8 mouse cellular contexts compared by ENCODE assay signal in the genomic region with DNA sequence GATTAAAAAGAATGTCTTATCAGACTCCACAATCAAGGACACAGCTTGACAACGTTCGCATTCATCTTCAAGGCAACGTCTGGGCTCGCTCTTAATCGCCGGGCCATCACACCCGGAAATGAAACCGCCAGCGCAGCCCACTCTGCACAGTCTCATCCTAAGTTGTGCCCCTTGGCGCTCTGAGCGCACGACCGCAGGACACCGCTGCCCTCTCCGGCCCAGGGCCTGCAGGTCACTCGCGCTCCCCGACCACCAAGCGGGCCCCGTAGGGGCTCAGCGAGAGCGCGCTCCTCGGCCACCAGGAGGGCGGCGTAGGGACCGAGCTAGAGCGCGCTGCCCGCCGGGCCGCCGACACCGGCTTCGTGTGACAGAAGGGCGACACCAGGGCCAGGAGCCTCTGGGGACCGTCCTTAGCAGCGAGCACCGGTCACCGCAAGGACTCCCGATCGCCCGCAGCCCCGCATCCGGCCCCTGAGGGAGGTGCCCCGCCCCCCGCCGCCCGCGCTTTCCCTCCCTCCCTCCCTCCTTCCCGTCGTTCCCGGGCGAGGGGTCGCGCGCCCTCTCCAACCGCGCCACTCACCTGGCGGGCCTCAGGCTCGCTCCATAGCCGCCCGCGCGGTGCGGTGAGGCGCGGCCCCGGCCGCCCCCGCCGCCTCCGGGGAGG. TPM values are rescaled to one million over a fixed set of nuclear protein-coding genes. Genes with fewer than 3 reads are reported as not detected.
DNase-seq lines count a peak whose midpoint lies in the region; ATAC-seq and TF ChIP-seq lines count a peak whose summit lies in the region.

No protein-coding gene starts in this region.

- peak overlapping the region; percentile 60 for H3K4me2 ChIP-seq in hindbrain, postnatal 0 days (ENCODE audit: low read depth, low read length)
- peak overlapping the region; percentile 69 for H3K4me2 ChIP-seq in liver, embryonic 11.5 days
- H3K4me2 ChIP-seq in midbrain, postnatal 0 days (ENCODE audit: low read depth, low read length, poor library complexity, severe bottlenecking), result peak overlapping the region; percentile 71

- WGBS in hindbrain, postnatal 0 days, result 1% methylated on average over 52 of the region's 73 CpGs
- under 1% methylated on average over 60 of the region's 73 CpGs for WGBS in liver, embryonic 11.5 days
- WGBS in midbrain, postnatal 0 days, result under 1% methylated on average over 40 of the region's 73 CpGs

- peak; percentile 89 for ATAC-seq in hindbrain, postnatal 0 days
- peak; percentile 32 for ATAC-seq in liver, embryonic 11.5 days (replicated peaks; ENCODE audit: low FRiP score)
- ATAC-seq in midbrain, postnatal 0 days (ENCODE audit: low FRiP score), result peak; percentile 86

- no peaks in the 10 kb centered on the region for H3K27me3 ChIP-seq in hindbrain, postnatal 0 days (ENCODE audit: insufficient read depth, low read length)
- no peaks in the 10 kb centered on the region for H3K27me3 ChIP-seq in liver, embryonic 11.5 days (replicated peaks; ENCODE audit: control insufficient read depth, insufficient read depth, low read length)
- H3K27me3 ChIP-seq in midbrain, postnatal 0 days (ENCODE audit: insufficient read depth, low read length), result no peaks in the 10 kb centered on the region
- H3K27me3 ChIP-seq in splenic B cell, adult 2 months (ENCODE audit: control insufficient read depth, insufficient read depth, low read length, poor library complexity, severe bottlenecking), result no peaks in the 10 kb centered on the region

- TF ChIP-seq CTCF in hindbrain, postnatal 0 days (IDR thresholded peaks at IDR 0.05; ENCODE audit: low read depth), result no peak
- TF ChIP-seq CTCF in midbrain, postnatal 0 days (IDR thresholded peaks at IDR 0.05), result peak; percentile 37

- H3K4me3 ChIP-seq in hindbrain, postnatal 0 days (ENCODE audit: low read length), result peak overlapping the region; percentile 88
- peak overlapping the region; percentile 77 for H3K4me3 ChIP-seq in liver, embryonic 11.5 days (ENCODE audit: low read depth, low read length)
- peak overlapping the region; percentile 86 for H3K4me3 ChIP-seq in midbrain, postnatal 0 days (ENCODE audit: low read depth, low read length)

- H3K9ac ChIP-seq in hindbrain, postnatal 0 days (replicated peaks; ENCODE audit: low read length), result peak overlapping the region; percentile 82
- H3K9ac ChIP-seq in liver, embryonic 11.5 days (ENCODE audit: low read depth, low read length), result peak overlapping the region; percentile 78
- H3K9ac ChIP-seq in midbrain, postnatal 0 days (replicated peaks; ENCODE audit: low read length, poor library complexity, severe bottlenecking), result peak overlapping the region; percentile 90

- H3K9me3 ChIP-seq in hindbrain, postnatal 0 days (ENCODE audit: low read length), result no peaks in the 10 kb centered on the region
- H3K9me3 ChIP-seq in liver, embryonic 11.5 days (ENCODE audit: control insufficient read depth, low read length), result no peaks in the 10 kb centered on the region
- H3K9me3 ChIP-seq in midbrain, postnatal 0 days (ENCODE audit: low read length), result no peaks in the 10 kb centered on the region

- peak; percentile 8 to 64 for DNase-seq in urinary bladder, adult 18-20 months (ENCODE audit: low spot score in 2 of 2)
- no peak for DNase-seq in urinary bladder, postnatal 10 days (ENCODE audit: low spot score)
- peak; percentile 54 for DNase-seq in cerebellum, adult 8-10 months
- DNase-seq in frontal cortex, postnatal 36 days (ENCODE audit: low spot score in 2 of 2), result peak; percentile 33 to 46
- peak; percentile 68 for DNase-seq in hindbrain, postnatal 0 days (ENCODE audit: low spot score)
- no peak for DNase-seq in liver, embryonic 11.5 days (ENCODE audit: low spot score)
- peak; percentile 57 for DNase-seq in midbrain, postnatal 0 days (ENCODE audit: low spot score)
- DNase-seq in splenic B cell, adult 2 months (ENCODE audit: low read depth, low spot score), result peak; percentile 69

- 0 out of 2 replicates have a peak, but pooled peaks cover 3% of the 10 kb centered on the region for H3K4me1 ChIP-seq in hindbrain, postnatal 0 days (ENCODE audit: insufficient read depth, low read length)
- peaks cover 21% of the 10 kb centered on the region for H3K4me1 ChIP-seq in liver, embryonic 11.5 days (replicated peaks; ENCODE audit: control insufficient read depth, insufficient read depth, low read length)
- 0 out of 2 replicates have a peak, but pooled peaks cover 3% of the 10 kb centered on the region for H3K4me1 ChIP-seq in midbrain, postnatal 0 days (ENCODE audit: insufficient read depth, low read length)

- H3K27ac ChIP-seq in hindbrain, postnatal 0 days, result peak overlapping the region; percentile 93
- H3K27ac ChIP-seq in liver, embryonic 11.5 days (ENCODE audit: low read depth, low read length), result peak overlapping the region; percentile 95
- H3K27ac ChIP-seq in midbrain, postnatal 0 days (ENCODE audit: low read depth, low read length), result peak overlapping the region; percentile 92

- no peaks in the 10 kb centered on the region for H3K36me3 ChIP-seq in hindbrain, postnatal 0 days (ENCODE audit: insufficient read depth, low read length)
- H3K36me3 ChIP-seq in liver, embryonic 11.5 days (ENCODE audit: control insufficient read depth, insufficient read depth, low read length), result no peaks in the 10 kb centered on the region
- H3K36me3 ChIP-seq in midbrain, postnatal 0 days (ENCODE audit: insufficient read depth, low read length), result no peaks in the 10 kb centered on the region
- H3K36me3 ChIP-seq in splenic B cell, adult 2 months (ENCODE audit: control insufficient read depth, insufficient read depth, low read length, poor library complexity, severe bottlenecking), result no peaks in the 10 kb centered on the region

RNA-seq across cellular contexts. Expression of gene Fam20b, which starts 0.5 kb away (rescaled TPM):
- 53.7 TPM in 2 replicates for total RNA-seq in hindbrain, postnatal 0 days (2014; rRNA removed)
- 27.7 and 29.6 TPM in 2 replicates for polyA plus RNA-seq in hindbrain, postnatal 0 days (2015; fragmentation: Nextera tagmentation; extraction: Ambion mirVana)
- polyA plus RNA-seq in liver, embryonic 11.5 days (2014; fragmentation: Nextera tagmentation; extraction: Ambion mirVana), result 22.1 and 22.2 TPM in 2 replicates
- total RNA-seq in midbrain, postnatal 0 days (2014; rRNA removed), result 69.9 and 74.3 TPM in 2 replicates
- 30.0 and 32.3 TPM in 2 replicates for polyA plus RNA-seq in midbrain, postnatal 0 days (2015; fragmentation: Nextera tagmentation; extraction: Ambion mirVana)

RNA-seq across cellular contexts. Expression of gene Tor3a, which starts 44.3 kb away (rescaled TPM):
- 2.4 and 5.6 TPM in 2 replicates for total RNA-seq in hindbrain, postnatal 0 days (2014; rRNA removed)
- 3.0 and 4.3 TPM in 2 replicates for polyA plus RNA-seq in hindbrain, postnatal 0 days (2015; fragmentation: Nextera tagmentation; extraction: Ambion mirVana)
- 4.0 and 4.3 TPM in 2 replicates for polyA plus RNA-seq in liver, embryonic 11.5 days (2014; fragmentation: Nextera tagmentation; extraction: Ambion mirVana)
- total RNA-seq in midbrain, postnatal 0 days (2014; rRNA removed), result 2.6 and 3.3 TPM in 2 replicates
- polyA plus RNA-seq in midbrain, postnatal 0 days (2015; fragmentation: Nextera tagmentation; extraction: Ambion mirVana), result 3.1 and 3.5 TPM in 2 replicates

Comparison
In these comparisons a context has a peak if more than half of its experiments do, and no peak if none do; other contexts are left out.
1. DNase-seq: peak in urinary bladder, adult 18-20 months (2 of 2), cerebellum, adult 8-10 months (single experiment), frontal cortex, postnatal 36 days (2 of 2), hindbrain, postnatal 0 days (single experiment), midbrain, postnatal 0 days (single experiment) and splenic B cell, adult 2 months (single experiment); none in urinary bladder, postnatal 10 days (single experiment) and liver, embryonic 11.5 days (single experiment).
2. ATAC-seq: peak in every context shown above with its lines; median percentile 89 in hindbrain, postnatal 0 days; 86 in midbrain, postnatal 0 days; 32 in liver, embryonic 11.5 days.
3. Peak in every context shown above with its lines, with median percentiles within 50 percentile points of each other: H3K27ac ChIP-seq, H3K4me2 ChIP-seq, H3K4me3 ChIP-seq and H3K9ac ChIP-seq.